Mouse (Mus musculus) midbrain, embryonic 12.5 days (tissue): ENCODE data around the gene Sfswap. TPM values are rescaled to one million over a fixed set of nuclear protein-coding genes. Genes with fewer than 3 reads are reported as not detected.
A peak's percentile ranks its signal among the peaks of the same experiment; 100 is the strongest.

Source experiments
- ATAC-seq: fragments of 200-750 bp; cut with Nextera tagmentation; 2 replicates; pipeline ENCODE4 v1.8.0; 2017; ENCODE audit warnings: low read depth, moderate TSS enrichment, moderate library complexity; ENCODE audit not compliant: low FRiP score
- H3K27ac ChIP-seq: fragments of 300-500 bp; sonication (generic); replicated peaks from 2 replicates; pipeline ENCODE4 v1.5.1; 2016; ENCODE audit warnings: mild to moderate bottlenecking
- H3K27me3 ChIP-seq: fragments of 300-500 bp; sonication (generic); 2 replicates; pipeline ENCODE4 v1.6.1; 2016; ENCODE audit warnings: mild to moderate bottlenecking
- H3K36me3 ChIP-seq: fragments of 300-500 bp; sonication (generic); 2 replicates; pipeline ENCODE4 v1.6.1; 2016
- H3K4me1 ChIP-seq: fragments of 300-500 bp; sonication (generic); 2 replicates; pipeline ENCODE4 v1.6.1; 2016
- H3K4me2 ChIP-seq: fragments of 300-500 bp; sonication (generic); replicated peaks from 2 replicates; pipeline ENCODE4 v1.6.1; 2016; ENCODE audit warnings: mild to moderate bottlenecking, moderate library complexity
- H3K4me3 ChIP-seq: fragments of 300-500 bp; sonication (generic); 2 replicates; pipeline ENCODE4 v1.5.1; 2016; ENCODE audit warnings: mild to moderate bottlenecking
- H3K9ac ChIP-seq: fragments of 300-500 bp; sonication (generic); replicated peaks from 2 replicates; pipeline ENCODE4 v1.6.1; 2016; ENCODE audit warnings: mild to moderate bottlenecking, moderate library complexity
- H3K9me3 ChIP-seq: fragments of 300-500 bp; sonication (generic); 2 replicates; pipeline ENCODE4 v1.6.1; 2016; ENCODE audit warnings: mild to moderate bottlenecking
- WGBS: fragments of 180-500 bp; shearing (Covaris S2); methylation state at CpG from one replicate; pipeline ENCODE4 v1.1.7; 2016; 5-methylcytosine and 5-hydroxymethylcytosine counted together
- polyA plus RNA-seq: library from polyadenylated mRNA; unstranded; fragments of >200 nt; fragmentation: Nextera tagmentation; extraction: Ambion mirVana; gene quantifications from 2 replicates; pipeline ENCODE4 v1.2.1, GENCODE M21; 2016

Gene Sfswap
- polyA plus RNA-seq, 1 experiment from 2014 or later = 67.4 TPM

- Histone ChIP-seq H3K36me3 (no peaks in the 10 kb centered on the region), H3K4me1 (no peaks in the 10 kb centered on the region), H3K9me3 (no peaks in the 10 kb centered on the region), H3K4me3 (no peak overlapping the region), H3K4me2 (no peak overlapping the region), H3K27ac (no peak overlapping the region), H3K27me3 (0 out of 2 replicates have a peak, but pooled peaks cover 6% of the 10 kb centered on the region), H3K9ac (no peak overlapping the region)
- 42% methylated on average over 10 of the region's 10 CpGs for WGBS
- no peak for ATAC-seq
Measured at GRCm38 (mm10) chr5:129489879-129490278, 11.1 kb upstream of the Sfswap start.

- Histone ChIP-seq H3K4me2 (peak overlapping the region; percentile 99), H3K9ac (peak overlapping the region; percentile 96), H3K27me3 (0 out of 2 replicates have a peak, but pooled peaks cover 3% of the 10 kb centered on the region), H3K36me3 (peaks cover 21% of the 10 kb centered on the region), H3K4me3 (peak overlapping the region; percentile 100), H3K4me1 (peaks cover 13% of the 10 kb centered on the region), H3K9me3 (no peaks in the 10 kb centered on the region), H3K27ac (peak overlapping the region; percentile 71; the same call in 1 of the 2 replicates)
- peak; percentile 52 for ATAC-seq
- under 1% methylated on average over 44 of the region's 44 CpGs for WGBS
Measured at GRCm38 (mm10) chr5:129501671-129502070, 650 bp downstream of the Sfswap start.

GRCm38 (mm10) chr5:129506886-129507285 is 5.9 kb downstream of the Sfswap start:
- WGBS = 90% methylated on average over 4 of the region's 4 CpGs
- H3K36me3 ChIP-seq = peaks cover 65% of the 10 kb centered on the region

GRCm38 (mm10) chr5:129518180-129518579 is 17.2 kb downstream of the Sfswap start:
- H3K9ac ChIP-seq = no peak overlapping the region
- peaks cover 87% of the 10 kb centered on the region for H3K36me3 ChIP-seq
- H3K4me1 ChIP-seq = no peaks in the 10 kb centered on the region
- H3K9me3 ChIP-seq = no peaks in the 10 kb centered on the region
- ATAC-seq = no peak
- H3K4me2 ChIP-seq = no peak overlapping the region
- 93% methylated on average over 4 of the region's 4 CpGs for WGBS
- no peaks in the 10 kb centered on the region for H3K27me3 ChIP-seq
- H3K27ac ChIP-seq = no peak overlapping the region
- H3K4me3 ChIP-seq = no peak overlapping the region

More at GRCm38 (mm10) chr5:129506886-129507285, 5.9 kb downstream of the Sfswap start:
- no peak overlapping the region for H3K4me3 ChIP-seq
- no peak overlapping the region for H3K27ac ChIP-seq
- H3K9ac ChIP-seq = no peak overlapping the region
- no peak for ATAC-seq
- no peak overlapping the region for H3K4me2 ChIP-seq
- no peaks in the 10 kb centered on the region for H3K9me3 ChIP-seq
- no peaks in the 10 kb centered on the region for H3K27me3 ChIP-seq
- peaks cover 8% of the 10 kb centered on the region for H3K4me1 ChIP-seq

DNA sequence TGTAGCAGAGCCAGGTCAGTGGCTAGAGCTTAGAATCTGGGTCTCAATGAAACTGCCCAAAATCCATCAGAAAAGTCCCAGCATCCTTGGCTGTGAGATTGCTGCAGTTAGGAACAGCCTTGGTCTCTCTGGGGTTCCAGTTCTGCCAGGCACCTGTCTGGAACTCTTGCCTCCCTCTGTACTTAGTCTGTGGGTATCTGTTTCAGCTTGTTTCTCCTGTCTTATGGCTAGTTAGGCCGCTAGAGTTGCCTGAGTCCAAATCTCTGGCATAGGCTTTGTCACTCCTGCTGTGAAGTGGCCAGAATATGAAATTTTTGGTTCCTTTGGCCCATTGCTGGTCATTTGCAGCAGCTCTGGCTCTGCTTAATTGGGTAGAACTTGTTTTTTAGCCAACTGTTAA is 17.8 kb downstream of the Sfswap start:
- Histone ChIP-seq H3K4me2 (no peak overlapping the region), H3K27ac (no peak overlapping the region), H3K36me3 (peaks cover 87% of the 10 kb centered on the region), H3K27me3 (no peaks in the 10 kb centered on the region), H3K9me3 (no peaks in the 10 kb centered on the region), H3K9ac (no peak overlapping the region), H3K4me1 (no peaks in the 10 kb centered on the region), H3K4me3 (no peak overlapping the region)
- no peak for ATAC-seq
- WGBS = 83% methylated on average over 1 of the region's 1 CpGs

GRCm38 (mm10) chr5:129519591-129519990 is 18.6 kb downstream of the Sfswap start:
- Histone ChIP-seq H3K4me2 (no peak overlapping the region), H3K27me3 (no peaks in the 10 kb centered on the region), H3K4me1 (no peaks in the 10 kb centered on the region), H3K4me3 (no peak overlapping the region), H3K9me3 (no peaks in the 10 kb centered on the region), H3K9ac (no peak overlapping the region), H3K27ac (no peak overlapping the region), H3K36me3 (peaks cover 85% of the 10 kb centered on the region)
- 91% methylated on average over 2 of the region's 2 CpGs for WGBS
- ATAC-seq = no peak

DNA sequence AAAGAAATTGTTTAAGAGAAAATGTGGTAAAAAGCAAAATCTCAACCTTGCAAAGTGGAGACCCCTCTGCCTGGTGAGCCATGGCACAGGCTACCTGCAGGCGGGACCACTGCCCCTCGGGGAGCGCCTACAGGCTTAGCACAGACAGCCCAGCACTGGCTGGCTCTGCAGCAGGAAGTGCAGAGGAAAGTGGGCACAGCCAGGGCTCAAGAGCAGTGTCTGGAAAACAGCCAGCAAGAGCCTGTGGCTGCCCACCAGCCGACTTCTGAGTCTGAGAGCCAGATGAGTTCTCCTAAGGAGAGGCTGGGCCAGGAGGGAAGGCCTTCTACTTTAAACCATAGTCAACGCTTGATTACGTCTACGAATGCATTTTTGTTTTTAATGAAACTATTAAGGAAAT is 20.5 kb downstream of the Sfswap start:
- Histone ChIP-seq H3K27ac (no peak overlapping the region), H3K4me1 (no peaks in the 10 kb centered on the region), H3K36me3 (peaks cover 82% of the 10 kb centered on the region), H3K4me2 (no peak overlapping the region), H3K9me3 (no peaks in the 10 kb centered on the region), H3K27me3 (no peaks in the 10 kb centered on the region), H3K4me3 (no peak overlapping the region), H3K9ac (no peak overlapping the region)
- ATAC-seq = no peak
- WGBS = 91% methylated on average over 7 of the region's 7 CpGs

DNA sequence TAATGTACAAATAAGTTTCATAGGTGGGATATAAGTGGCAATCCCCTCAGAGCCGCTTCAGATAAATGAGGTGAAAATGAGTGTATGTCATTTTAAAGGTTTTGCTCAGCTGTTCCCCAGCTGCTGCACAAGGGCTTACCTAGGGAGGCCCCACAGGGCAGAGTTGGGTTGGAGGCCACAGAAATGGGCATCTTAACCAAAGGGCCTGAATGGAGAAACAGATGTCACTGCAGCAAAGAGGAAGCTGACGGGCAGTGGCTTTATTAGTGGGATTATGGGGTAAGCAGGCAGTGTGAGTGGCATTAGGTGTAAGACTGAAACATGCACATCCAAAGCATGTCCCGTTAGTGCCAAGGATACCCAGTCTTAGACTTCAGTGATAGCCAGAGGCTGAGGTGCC is 20.9 kb downstream of the Sfswap start:
- no peak for ATAC-seq
- H3K27ac ChIP-seq = no peak overlapping the region
- WGBS = 92% methylated on average over 3 of the region's 3 CpGs
- H3K9me3 ChIP-seq = no peaks in the 10 kb centered on the region
- no peak overlapping the region for H3K9ac ChIP-seq
- no peaks in the 10 kb centered on the region for H3K27me3 ChIP-seq
- no peaks in the 10 kb centered on the region for H3K4me1 ChIP-seq
- peaks cover 82% of the 10 kb centered on the region for H3K36me3 ChIP-seq
- no peak overlapping the region for H3K4me2 ChIP-seq
- no peak overlapping the region for H3K4me3 ChIP-seq

GRCm38 (mm10) chr5:129523166-129523565 is 22.1 kb downstream of the Sfswap start:
- no peak for ATAC-seq
- Histone ChIP-seq H3K4me2 (no peak overlapping the region), H3K9ac (no peak overlapping the region), H3K36me3 (peaks cover 81% of the 10 kb centered on the region), H3K27me3 (no peaks in the 10 kb centered on the region), H3K27ac (no peak overlapping the region), H3K4me3 (no peak overlapping the region), H3K9me3 (no peaks in the 10 kb centered on the region), H3K4me1 (no peaks in the 10 kb centered on the region)
- 87% methylated on average over 3 of the region's 3 CpGs for whole genome bisulfite sequencing

GRCm38 (mm10) chr5:129524751-129525150 is 23.7 kb downstream of the Sfswap start:
- Histone ChIP-seq H3K4me3 (no peak overlapping the region), H3K27me3 (no peaks in the 10 kb centered on the region), H3K36me3 (peaks cover 74% of the 10 kb centered on the region), H3K9me3 (no peaks in the 10 kb centered on the region), H3K27ac (no peak overlapping the region), H3K9ac (no peak overlapping the region), H3K4me1 (no peaks in the 10 kb centered on the region), H3K4me2 (no peak overlapping the region)
- WGBS = 97% methylated on average over 5 of the region's 5 CpGs
- no peak for ATAC-seq

DNA sequence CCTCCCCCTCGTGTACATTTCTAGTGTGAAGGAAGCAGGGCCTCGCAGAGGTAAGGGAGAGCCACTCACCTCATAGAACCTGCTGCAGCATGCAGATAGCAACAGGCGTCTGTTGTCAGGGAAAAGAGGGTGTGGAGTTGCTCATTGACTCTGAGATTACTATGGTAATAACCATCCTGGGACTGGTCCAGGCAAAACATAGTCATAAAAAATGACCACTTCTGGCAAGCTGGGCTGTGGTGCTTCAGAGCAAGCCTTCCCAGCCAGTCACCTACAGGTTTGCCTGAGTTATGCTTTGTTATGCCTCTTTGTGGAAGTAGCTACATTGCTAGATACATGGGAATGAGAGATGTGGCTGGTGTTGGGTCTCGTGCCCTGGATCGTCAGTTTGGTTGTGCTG is 26.1 kb downstream of the Sfswap start:
- Histone ChIP-seq H3K9ac (no peak overlapping the region), H3K9me3 (no peaks in the 10 kb centered on the region), H3K4me2 (no peak overlapping the region), H3K4me3 (no peak overlapping the region), H3K27ac (no peak overlapping the region), H3K4me1 (no peaks in the 10 kb centered on the region), H3K36me3 (peaks cover 69% of the 10 kb centered on the region), H3K27me3 (no peaks in the 10 kb centered on the region)
- 90% methylated on average over 5 of the region's 5 CpGs for WGBS
- no peak for ATAC-seq

- H3K27ac ChIP-seq = no peak overlapping the region
- no peak for ATAC-seq
- 71% methylated on average over 1 of the region's 1 CpGs for WGBS
- H3K36me3 ChIP-seq = peaks cover 68% of the 10 kb centered on the region
- no peak overlapping the region for H3K4me3 ChIP-seq
- H3K9ac ChIP-seq = no peak overlapping the region
- no peaks in the 10 kb centered on the region for H3K27me3 ChIP-seq
- H3K9me3 ChIP-seq = no peaks in the 10 kb centered on the region
- no peak overlapping the region for H3K4me2 ChIP-seq
- H3K4me1 ChIP-seq = no peaks in the 10 kb centered on the region
Measured at GRCm38 (mm10) chr5:129529571-129529970, 28.6 kb downstream of the Sfswap start.

DNA sequence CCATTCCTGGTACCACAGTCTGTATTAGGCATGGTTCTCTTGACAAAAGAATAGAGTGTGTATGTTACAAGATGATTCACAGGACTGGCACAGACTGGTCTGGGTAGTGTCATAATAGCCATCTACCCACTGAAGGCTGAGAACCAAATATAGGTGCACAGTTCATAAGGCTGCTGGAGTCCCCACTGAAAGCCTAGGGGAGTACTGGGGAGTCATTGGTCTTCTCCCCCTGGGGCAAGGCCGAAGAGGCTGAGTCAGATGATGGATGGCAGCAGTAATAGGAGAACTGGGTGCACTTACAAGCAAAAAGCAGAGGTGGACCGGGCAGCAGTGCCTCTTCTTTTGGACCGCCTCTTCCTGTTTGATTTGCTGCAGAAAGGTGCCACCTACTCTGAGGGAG is 32.7 kb downstream of the Sfswap start:
- H3K27me3 ChIP-seq = no peaks in the 10 kb centered on the region
- 95% methylated on average over 3 of the region's 3 CpGs for WGBS
- H3K9me3 ChIP-seq = no peaks in the 10 kb centered on the region
- no peak overlapping the region for H3K27ac ChIP-seq
- H3K4me2 ChIP-seq = no peak overlapping the region
- H3K36me3 ChIP-seq = peaks cover 50% of the 10 kb centered on the region
- no peak overlapping the region for H3K9ac ChIP-seq
- ATAC-seq = no peak
- H3K4me3 ChIP-seq = no peak overlapping the region
- no peaks in the 10 kb centered on the region for H3K4me1 ChIP-seq
